Mouse (Mus musculus): ENCODE data around the gene Gm12789.

DNA sequence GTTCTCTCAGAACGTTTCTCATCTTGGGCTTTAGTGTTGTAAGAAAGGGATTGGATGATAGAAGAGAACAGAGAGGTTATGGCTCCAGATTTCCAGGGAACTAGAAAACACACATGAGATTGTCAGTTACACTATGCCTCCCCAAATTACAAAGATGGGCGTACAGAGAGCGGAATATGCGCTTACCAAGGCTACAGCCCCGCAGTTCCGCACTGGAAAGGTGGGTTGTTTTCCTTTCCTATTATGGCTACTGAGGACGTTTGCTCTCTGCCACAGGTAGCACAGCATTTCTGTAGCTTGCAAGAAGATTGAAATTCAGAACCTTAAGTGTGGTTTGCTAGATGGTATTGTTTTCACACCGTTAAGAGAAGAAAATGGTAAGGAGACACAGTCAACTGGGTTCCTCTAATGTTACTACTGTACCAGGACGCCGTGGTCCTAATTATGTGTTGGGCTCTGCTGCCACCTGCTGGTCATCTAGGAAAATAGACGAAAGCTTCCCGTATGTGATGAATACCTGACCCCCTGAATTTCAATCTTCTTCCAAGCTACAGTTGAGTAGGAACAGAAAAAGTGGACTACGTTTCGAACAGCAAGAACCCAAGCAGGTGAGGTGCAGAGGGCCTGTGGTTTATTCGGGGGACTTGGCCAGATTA is 12.0 kb downstream of the Gm12789 start:
- TF ChIP-seq POLR2A (IDR thresholded peaks at IDR 0.05; ENCODE audit: extremely low read depth, insufficient read depth, low read length) = no peak
- peak; percentile 90 for TF ChIP-seq CTCF (IDR thresholded peaks at IDR 0.05; ENCODE audit: extremely low read depth, insufficient read depth, low read length)

All from cortical plate, adult 2 months (tissue).